10 mouse cellular contexts compared by ENCODE assay signal in genomic region chr5:106365094-106365493, GRCm38 (mm10).
DNase-seq lines count a peak whose midpoint lies in the region; ATAC-seq and TF ChIP-seq lines count a peak whose summit lies in the region.
"Had no signal": no experiment of that assay in that cellular context is flagged by ENCODE, and none has a peak within 500 bp of the region (broad histone marks: within the 10 kb centered on the region; RNA-seq: fewer than 3 reads in every experiment).

No protein-coding gene starts in this region.

- no peak overlapping the region for H3K4me2 ChIP-seq in lung, embryonic 14.5 days
- H3K4me2 ChIP-seq: limb, embryonic 12.5 days had no signal

- H3K27ac ChIP-seq in gastrocnemius, adult 2 months, result no peak overlapping the region
- H3K27ac ChIP-seq in lung, embryonic 14.5 days (ENCODE audit: low read depth), result no peak overlapping the region
- H3K27ac ChIP-seq: limb, embryonic 12.5 days had no signal

- intact Hi-C loops in gastrocnemius, adult 2 months (cut with DNase I), result loop anchor here (2.0 to 5.0 kb wide), 2 partner anchors 284 to 437 kb away; no protein-coding TSS in a partner anchor
- intact Hi-C loops in gastrocnemius, postnatal 14 days (cut with DNase I; ENCODE audit: low total_unique reads), result loop anchor here (5.0 to 10.0 kb wide), 2 partner anchors 280 to 432 kb away; no protein-coding TSS in a partner anchor
- intact Hi-C loops in heart, postnatal 14 days (cut with DNase I), result loop anchor here (5.0 to 10.0 kb wide), 2 partner anchors 290 to 422 kb away; no protein-coding TSS in a partner anchor

- no peak overlapping the region for H3K9ac ChIP-seq in lung, embryonic 14.5 days
- H3K9ac ChIP-seq: limb, embryonic 12.5 days had no signal

- H3K4me3 ChIP-seq in gastrocnemius, adult 2 months, result no peak overlapping the region
- no peak overlapping the region for H3K4me3 ChIP-seq in lung, embryonic 14.5 days (ENCODE audit: low read depth, low read length)
- H3K4me3 ChIP-seq: limb, embryonic 12.5 days had no signal

- no peaks in the 10 kb centered on the region for H3K27me3 ChIP-seq in lung, embryonic 14.5 days (ENCODE audit: insufficient read depth, low read length)

- 38% methylated on average over 8 of the region's 8 CpGs for WGBS in lung, embryonic 14.5 days

- H3K36me3 ChIP-seq in lung, embryonic 14.5 days (ENCODE audit: insufficient read depth), result no peaks in the 10 kb centered on the region
- H3K36me3 ChIP-seq: limb, embryonic 12.5 days had no signal

- no peak for DNase-seq in gastrocnemius, adult 2 months
- no peak for DNase-seq in gastrocnemius, postnatal 14 days
- DNase-seq in lung, embryonic 14.5 days, result peak; percentile 76
- DNase-seq in lung, adult 18-20 months, result no peak
- peak; percentile 43 for DNase-seq in cerebellum, adult 9-11 months
- DNase-seq in retina, embryonic 14.5 days (ENCODE audit: low spot score), result peak; percentile 80
- DNase-seq in heart, postnatal 14 days, result no peak
- DNase-seq in spleen, postnatal 10 days (ENCODE audit: low spot score in 2 of 2), result no peak
- DNase-seq: thymus, postnatal 14 days had no signal

- TF ChIP-seq CTCF in gastrocnemius, adult 2 months (IDR thresholded peaks at IDR 0.05), result peak; percentile 71
- TF ChIP-seq CTCF in lung, embryonic 14.5 days (IDR thresholded peaks at IDR 0.05; ENCODE audit: low read depth), result peak; percentile 55

- H3K4me1 ChIP-seq in lung, embryonic 14.5 days (ENCODE audit: insufficient read depth), result no peaks in the 10 kb centered on the region
- H3K4me1 ChIP-seq: limb, embryonic 12.5 days had no signal

- no peak; the same call in 1 of the 2 replicates for ATAC-seq in lung, embryonic 14.5 days (ENCODE audit: insufficient read depth)

- no peaks in the 10 kb centered on the region for H3K9me3 ChIP-seq in lung, embryonic 14.5 days (ENCODE audit: low read depth, low read length)
- H3K9me3 ChIP-seq: limb, embryonic 12.5 days had no signal

Comparison
In these comparisons a context has a peak if more than half of its experiments do, and no peak if none do; other contexts are left out.
1. DNase-seq: peak in lung, embryonic 14.5 days (single experiment), cerebellum, adult 9-11 months (single experiment) and retina, embryonic 14.5 days (single experiment); none in gastrocnemius, adult 2 months (single experiment), gastrocnemius, postnatal 14 days (single experiment), lung, adult 18-20 months (0 of 2), heart, postnatal 14 days (0 of 2) and spleen, postnatal 10 days (0 of 2).